Mouse (Mus musculus): ENCODE data around the gene Ina.

Gene Ina

GRCm38 (mm10) chr19:47012521-47013130, 1.9 kb upstream of the Ina start:
- no peak for ATAC-seq (ENCODE audit: insufficient number of reproducible peaks, low FRiP score, low TSS enrichment)

- no peak for ATAC-seq (ENCODE audit: insufficient number of reproducible peaks, low FRiP score, low TSS enrichment)
Measured at GRCm38 (mm10) chr19:47013340-47014158, 949 bp upstream of the Ina start.

- peak; percentile 32; the same call in 1 of the 2 replicates for ATAC-seq (ENCODE audit: insufficient number of reproducible peaks, low FRiP score, low TSS enrichment)
Measured at GRCm38 (mm10) chr19:47014159-47014446, 395 bp upstream of the Ina start.

GRCm38 (mm10) chr19:47015396-47015795, 898 bp downstream of the Ina start:
- peak; percentile 13; the same call in 1 of the 2 replicates for ATAC-seq (ENCODE audit: insufficient number of reproducible peaks, low FRiP score, low TSS enrichment)

GRCm38 (mm10) chr19:47015965-47016364, 1.5 kb downstream of the Ina start:
- ATAC-seq (ENCODE audit: insufficient number of reproducible peaks, low FRiP score, low TSS enrichment) = no peak

GRCm38 (mm10) chr19:47016487-47016886, 2.0 kb downstream of the Ina start:
- ATAC-seq (ENCODE audit: insufficient number of reproducible peaks, low FRiP score, low TSS enrichment) = no peak

GRCm38 (mm10) chr19:47017831-47018230, 3.3 kb downstream of the Ina start:
- no peak for ATAC-seq (ENCODE audit: insufficient number of reproducible peaks, low FRiP score, low TSS enrichment)

GRCm38 (mm10) chr19:47018330-47018729, 3.8 kb downstream of the Ina start:
- no peak for ATAC-seq (ENCODE audit: insufficient number of reproducible peaks, low FRiP score, low TSS enrichment)

GRCm38 (mm10) chr19:47019326-47019725, 4.8 kb downstream of the Ina start:
- no peak for ATAC-seq (ENCODE audit: insufficient number of reproducible peaks, low FRiP score, low TSS enrichment)

- no peak for ATAC-seq (ENCODE audit: insufficient number of reproducible peaks, low FRiP score, low TSS enrichment)
Measured at GRCm38 (mm10) chr19:47022709-47023108, 8.2 kb downstream of the Ina start.

- ATAC-seq (ENCODE audit: insufficient number of reproducible peaks, low FRiP score, low TSS enrichment) = no peak
Measured at GRCm38 (mm10) chr19:47023546-47023945, 9.0 kb downstream of the Ina start.

GRCm38 (mm10) chr19:47024954-47025353, 10.5 kb downstream of the Ina start:
- no peak for ATAC-seq (ENCODE audit: insufficient number of reproducible peaks, low FRiP score, low TSS enrichment)

GRCm38 (mm10) chr19:47026513-47026912, 12.0 kb downstream of the Ina start:
- no peak for ATAC-seq (ENCODE audit: insufficient number of reproducible peaks, low FRiP score, low TSS enrichment)

GRCm38 (mm10) chr19:47029796-47030195, 15.3 kb downstream of the Ina start:
- no peak for ATAC-seq (ENCODE audit: insufficient number of reproducible peaks, low FRiP score, low TSS enrichment)

- ATAC-seq (ENCODE audit: insufficient number of reproducible peaks, low FRiP score, low TSS enrichment) = no peak
Measured at GRCm38 (mm10) chr19:47031770-47032169, 17.3 kb downstream of the Ina start.

GRCm38 (mm10) chr19:47034916-47035315, 20.4 kb downstream of the Ina start:
- ATAC-seq (ENCODE audit: insufficient number of reproducible peaks, low FRiP score, low TSS enrichment) = no peak

- ATAC-seq (ENCODE audit: insufficient number of reproducible peaks, low FRiP score, low TSS enrichment) = no peak
Measured at GRCm38 (mm10) chr19:47036596-47036995, 22.1 kb downstream of the Ina start.

- no peak for ATAC-seq (ENCODE audit: insufficient number of reproducible peaks, low FRiP score, low TSS enrichment)
Measured at GRCm38 (mm10) chr19:47040720-47041473, 26.4 kb downstream of the Ina start.

- ATAC-seq (ENCODE audit: insufficient number of reproducible peaks, low FRiP score, low TSS enrichment) = no peak; the same call in 1 of the 2 replicates
Measured at GRCm38 (mm10) chr19:47043608-47044007, 29.1 kb downstream of the Ina start.

- no peak for ATAC-seq (ENCODE audit: insufficient number of reproducible peaks, low FRiP score, low TSS enrichment)
Measured at GRCm38 (mm10) chr19:47046343-47046742, 31.8 kb downstream of the Ina start.

- ATAC-seq (ENCODE audit: insufficient number of reproducible peaks, low FRiP score, low TSS enrichment) = no peak
Measured at GRCm38 (mm10) chr19:47047236-47047833, 32.8 kb downstream of the Ina start.
